Mouse (Mus musculus) thymus, adult 2 months (tissue): ENCODE data around the gene Clstn3. TPM values are rescaled to one million over a fixed set of nuclear protein-coding genes. Genes with fewer than 3 reads are reported as not detected.
"Not testable (repeated sequence)": the region's sequence is repeated elsewhere in the genome, so short reads cannot be mapped to it uniquely, and the experiment has no call there.

ENCODE experiments used
- DNase-seq: peaks from one replicate; pipeline ENCODE4 v3.0.0; 2021
- H3K27ac ChIP-seq: fragments of 200-500 bp; 2 replicates; pipeline ENCODE4 v1.5.1; 2012; ENCODE audit warnings: low read length, control low read depth; ENCODE audit not compliant: control insufficient read depth, insufficient read depth
- H3K27me3 ChIP-seq: fragments of 200-500 bp; 2 replicates; pipeline ENCODE4 v1.6.1; 2012; ENCODE audit warnings: mild to moderate bottlenecking, low read length, moderate library complexity, mixed read lengths; ENCODE audit not compliant: control insufficient read depth, insufficient read depth
- H3K36me3 ChIP-seq: fragments of 200-500 bp; 2 replicates; pipeline ENCODE4 v1.6.1; 2012; ENCODE audit warnings: mild to moderate bottlenecking, low read length, moderate library complexity; ENCODE audit not compliant: control insufficient read depth, insufficient read depth
- H3K4me1 ChIP-seq: fragments of 200-500 bp; replicated peaks from 2 replicates; pipeline ENCODE4 v1.6.1; 2012; ENCODE audit warnings: low read length; ENCODE audit not compliant: control insufficient read depth, insufficient read depth
- H3K4me3 ChIP-seq: fragments of 200-500 bp; 2 replicates; pipeline ENCODE4 v1.5.1; 2012; ENCODE audit warnings: mild to moderate bottlenecking, low read length, control low read depth, moderate library complexity; ENCODE audit not compliant: control insufficient read depth, insufficient read depth
- CTCF ChIP-seq: fragments of 200-500 bp; IDR thresholded peaks from 2 replicates; pipeline ENCODE4 v1.5.1; 2012; ENCODE audit warnings: mild to moderate bottlenecking, control low read depth, low read length, moderate library complexity, borderline replicate concordance; ENCODE audit not compliant: control insufficient read depth, poor library complexity, insufficient read depth; ENCODE audit errors: extremely low read depth
- POLR2A ChIP-seq: fragments of 200-500 bp; IDR thresholded peaks from 2 replicates; pipeline ENCODE4 v1.6.1; 2012; ENCODE audit warnings: mild to moderate bottlenecking, low read length, control low read depth, moderate library complexity; ENCODE audit not compliant: control insufficient read depth, poor library complexity, insufficient read depth; ENCODE audit errors: extremely low read depth
- WGBS: fragments of 180-500 bp; shearing (Covaris S2); methylation state at CpG from one replicate; pipeline ENCODE4 v1.1.7; 2018; 5-methylcytosine and 5-hydroxymethylcytosine counted together
- polyA plus RNA-seq: library from polyadenylated mRNA; depleted of rRNA; stranded (reverse); fragments of >200 nt; gene quantifications from 2 replicates; pipeline ENCODE4 v1.2.3, GENCODE M21; 2012

Clstn3 gene
- polyA plus RNA-seq, 1 experiment = 9.0 TPM

GRCm38 (mm10) chr6:124427791-124428576 is 36.6 kb downstream of the Clstn3 start:
- Histone ChIP-seq H3K4me1 (peaks cover 13% of the 10 kb centered on the region), H3K27me3 (no peaks in the 10 kb centered on the region), H3K36me3 (no peaks in the 10 kb centered on the region), H3K27ac (no peak overlapping the region), H3K4me3 (no peak overlapping the region)
- TF ChIP-seq POLR2A = no peak
- no peak for DNase-seq
- WGBS = 78% methylated on average over 6 of the region's 6 CpGs

GRCm38 (mm10) chr6:124427289-124427688 is 37.3 kb downstream of the Clstn3 start:
- no peak for TF ChIP-seq CTCF
- no peak for TF ChIP-seq POLR2A
- no peak for DNase-seq
- Histone ChIP-seq H3K36me3 (no peaks in the 10 kb centered on the region), H3K4me1 (peaks cover 7% of the 10 kb centered on the region), H3K4me3 (no peak overlapping the region), H3K27ac (no peak overlapping the region), H3K27me3 (no peaks in the 10 kb centered on the region)
- WGBS = 80% methylated on average over 7 of the region's 7 CpGs

GRCm38 (mm10) chr6:124426604-124427003 is 38.0 kb downstream of the Clstn3 start:
- 77% methylated on average over 3 of the region's 3 CpGs for WGBS

GRCm38 (mm10) chr6:124425523-124425922 is 39.1 kb downstream of the Clstn3 start:
- Histone ChIP-seq H3K36me3 (no peaks in the 10 kb centered on the region), H3K27ac (no peak overlapping the region), H3K4me3 (no peak overlapping the region), H3K27me3 (no peaks in the 10 kb centered on the region), H3K4me1 (no peaks in the 10 kb centered on the region)
- DNase-seq = no peak
- TF ChIP-seq POLR2A (no peak), CTCF (no peak)
- 69% methylated on average over 6 of the region's 6 CpGs for WGBS

More at GRCm38 (mm10) chr6:124426604-124427003, 38.0 kb downstream of the Clstn3 start:
- Histone ChIP-seq H3K27ac (no peak overlapping the region), H3K4me3 (no peak overlapping the region), H3K36me3 (no peaks in the 10 kb centered on the region), H3K27me3 (no peaks in the 10 kb centered on the region), H3K4me1 (peaks cover 2% of the 10 kb centered on the region; the same call in 1 of the 2 replicates)
- TF ChIP-seq CTCF (no peak), POLR2A (no peak)
- no peak for DNase-seq

- peak; percentile 14 for DNase-seq
- H3K4me3 ChIP-seq, H3K27me3 ChIP-seq, H3K36me3 ChIP-seq, H3K4me1 ChIP-seq, H3K27ac ChIP-seq: not testable (repeated sequence)
- WGBS = 66% methylated on average over 7 of the region's 7 CpGs
These were observed 39.6 kb downstream of the Clstn3 start for GRCm38 (mm10) chr6:124425042-124425441.

- H3K4me3 ChIP-seq = no peak overlapping the region
- no peak for TF ChIP-seq CTCF
- TF ChIP-seq POLR2A = no peak
- no peak for DNase-seq
- no peaks in the 10 kb centered on the region for H3K36me3 ChIP-seq
- H3K27me3 ChIP-seq = no peaks in the 10 kb centered on the region
- no peaks in the 10 kb centered on the region for H3K4me1 ChIP-seq
- WGBS = 69% methylated on average over 1 of the region's 1 CpGs
- no peak overlapping the region for H3K27ac ChIP-seq
These were observed 40.5 kb downstream of the Clstn3 start for GRCm38 (mm10) chr6:124424068-124424498.

- WGBS = 93% methylated on average over 3 of the region's 3 CpGs
- no peaks in the 10 kb centered on the region for H3K27me3 ChIP-seq
- H3K27ac ChIP-seq = no peak overlapping the region
- DNase-seq = no peak
- no peak for TF ChIP-seq CTCF
- no peak for TF ChIP-seq POLR2A
- H3K36me3 ChIP-seq = no peaks in the 10 kb centered on the region
- H3K4me3 ChIP-seq = no peak overlapping the region
- 0 out of 2 replicates have a peak, but pooled peaks cover 6% of the 10 kb centered on the region for H3K4me1 ChIP-seq
These were observed 45.9 kb downstream of the Clstn3 start for GRCm38 (mm10) chr6:124418686-124419085.
